ENCODE assay signal across 8 mouse cellular contexts in the genomic region with DNA sequence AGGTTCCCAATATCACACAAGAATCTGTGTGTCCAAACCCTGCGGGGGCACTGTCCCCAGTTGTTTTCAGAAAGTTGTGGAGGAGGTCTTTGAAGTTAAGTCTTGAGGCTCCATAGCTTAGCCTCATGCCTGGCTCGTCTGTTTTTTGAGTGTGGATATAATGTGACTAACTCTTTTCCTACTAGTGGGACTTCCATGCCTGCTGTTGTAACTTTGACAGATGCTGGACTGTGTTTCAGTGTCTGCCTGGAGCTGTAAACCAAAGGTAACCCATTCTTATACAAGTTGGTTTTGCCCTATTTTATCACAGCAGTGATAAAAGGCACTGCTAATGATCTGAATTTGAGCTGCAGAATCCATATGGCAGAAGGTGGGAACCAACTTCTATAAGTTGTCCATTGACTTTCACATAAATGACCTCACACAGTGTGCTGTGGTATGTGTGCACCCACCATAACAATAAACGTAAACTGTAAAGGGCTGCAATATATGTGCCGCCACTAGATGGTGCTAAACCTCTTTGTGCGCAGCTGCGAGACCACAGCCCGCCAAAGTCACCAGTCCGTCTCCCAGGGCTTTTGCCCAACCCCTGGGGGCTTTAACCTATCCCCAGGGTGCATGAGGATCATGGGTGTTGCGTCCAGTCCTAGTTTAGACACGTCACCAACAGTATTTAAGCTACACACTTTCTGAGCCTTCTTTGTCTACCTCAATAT. TPM values are rescaled to one million over a fixed set of nuclear protein-coding genes. Genes with fewer than 3 reads are reported as not detected.
DNase-seq lines count a peak whose midpoint lies in the region; ATAC-seq lines count a peak whose summit lies in the region.
"Not testable (repeated sequence)": the region's sequence is repeated elsewhere in the genome, so short reads cannot be mapped to it uniquely, and the experiment has no call there.

Gm8113 (plus strand) TSS at position 703 of the 716 bp plus-strand sequence.

- not testable (repeated sequence) for H3K27me3 ChIP-seq in hindbrain, embryonic 13.5 days; lung, embryonic 16.5 days (ENCODE audit: control insufficient read depth, insufficient read depth, low read depth, low read length)

- H3K4me2 ChIP-seq in hindbrain, embryonic 13.5 days, result peak within 1 kb of the TSS; percentile 52
- peak within 1 kb of the TSS; percentile 48 for H3K4me2 ChIP-seq in lung, embryonic 16.5 days (ENCODE audit: low read depth, low read length)

- H3K4me3 ChIP-seq in hindbrain, embryonic 13.5 days, result peak within 1 kb of the TSS; percentile 49
- H3K4me3 ChIP-seq in lung, embryonic 16.5 days (ENCODE audit: low read length), result peak within 1 kb of the TSS; percentile 58

- peak; percentile 72 for DNase-seq in Muller cell, postnatal 12 days (ENCODE audit: inconsistent ontology term)
- DNase-seq in cerebellum, postnatal 36 days, result peak; percentile 25 to 50
- peak; percentile 25 to 36 for DNase-seq in frontal cortex, postnatal 25 days (ENCODE audit: low spot score in 2 of 2)
- DNase-seq in layer of hippocampus, postnatal 14 days (ENCODE audit: low spot score in 2 of 2), result peak; percentile 37 to 43
- peak; percentile 16 for DNase-seq in ovary, postnatal 10 days (ENCODE audit: low spot score)
- DNase-seq in thymus, postnatal 10 days (ENCODE audit: low spot score in 2 of 2), result peak; percentile 5 to 23

- ATAC-seq in hindbrain, embryonic 13.5 days (ENCODE audit: low FRiP score), result peak; percentile 99
- peak; percentile 97 for ATAC-seq in lung, embryonic 16.5 days (ENCODE audit: low read depth)

- H3K36me3 ChIP-seq in hindbrain, embryonic 13.5 days; lung, embryonic 16.5 days (ENCODE audit: control insufficient read depth, insufficient read depth, low read length): not testable (repeated sequence)

- peak within 1 kb of the TSS; percentile 61 for H3K9ac ChIP-seq in hindbrain, embryonic 13.5 days
- H3K9ac ChIP-seq in lung, embryonic 16.5 days (ENCODE audit: low read length), result peak within 1 kb of the TSS; percentile 69

- not testable (repeated sequence) for H3K4me1 ChIP-seq in hindbrain, embryonic 13.5 days (replicated peaks); lung, embryonic 16.5 days (replicated peaks; ENCODE audit: control insufficient read depth, insufficient read depth, low read length)

- WGBS in hindbrain, embryonic 13.5 days, result 13% methylated on average over 10 of the region's 10 CpGs
- WGBS in lung, embryonic 16.5 days, result 6% methylated on average over 10 of the region's 10 CpGs

- H3K9me3 ChIP-seq in hindbrain, embryonic 13.5 days; lung, embryonic 16.5 days (ENCODE audit: control insufficient read depth, low read length): not testable (repeated sequence)

- peak within 1 kb of the TSS; percentile 84 for H3K27ac ChIP-seq in hindbrain, embryonic 13.5 days
- H3K27ac ChIP-seq in lung, embryonic 16.5 days (ENCODE audit: low read length), result peak within 1 kb of the TSS; percentile 92

RNA-seq across cellular contexts. Expression of gene Gm8113, which starts in this region (rescaled TPM):
- polyA plus RNA-seq in hindbrain, embryonic 13.5 days (2015; fragmentation: Nextera tagmentation; extraction: Ambion mirVana), result 7.7 and 9.2 TPM in 2 replicates
- total RNA-seq in layer of hippocampus, postnatal 14 days (2021), result under 1 TPM in 1 of 2 experiments, not detected in 1; 0.29 TPM
- polyA plus RNA-seq in lung, embryonic 16.5 days (2015; fragmentation: Nextera tagmentation; extraction: Ambion mirVana), result 26.0 and 26.7 TPM in 2 replicates

Comparison
In these comparisons a context has a peak if more than half of its experiments do, and no peak if none do; other contexts are left out.
1. Peak in every context shown above with its lines: DNase-seq, ATAC-seq, H3K4me3 ChIP-seq and H3K27ac ChIP-seq.
2. Peak in DNase-seq in layer of hippocampus, postnatal 14 days; RNA of the gene not detected or under 1 TPM.
3. DNase-seq: peak in every context shown above with its lines; median percentile 72 in Muller cell, postnatal 12 days; 40 in layer of hippocampus, postnatal 14 days; 38 in cerebellum, postnatal 36 days; 30 in frontal cortex, postnatal 25 days; 16 in ovary, postnatal 10 days; 14 in thymus, postnatal 10 days.